Mouse (Mus musculus) kidney, postnatal 14 days (tissue): ENCODE measurements around the gene Gm13762.
"Not testable (repeated sequence)": the region's sequence is repeated elsewhere in the genome, so short reads cannot be mapped to it uniquely, and the experiment has no call there.

Experiments used
- DNase-seq: peaks from one replicate; pipeline ENCODE4 v3.0.0; 2022; ENCODE audit warnings: mixed read lengths

The Gm13762 gene

GRCm38 (mm10) chr2:88980181-88980580 is at the start of gene Gm13762:
Gene Gm13762, minus strand, starts transcription at chr2:88980281.
- DNase-seq, result no peak

GRCm38 (mm10) chr2:89021436-89021835 is 41.4 kb upstream of the Gm13762 start:
- DNase-seq, result not testable (repeated sequence)

- DNase-seq, result no peak
Measured at GRCm38 (mm10) chr2:89018240-89018639, 38.2 kb upstream of the Gm13762 start, which contains the start of gene Olfr1216. Gene Olfr1216, minus strand, starts transcription at chr2:89018340.

- no peak for DNase-seq
Measured at GRCm38 (mm10) chr2:89006873-89007272, 26.8 kb upstream of the Gm13762 start, which contains the start of gene Olfr1215. Gene Olfr1215, minus strand, starts transcription at chr2:89006973.

- DNase-seq, result no peak
Measured at GRCm38 (mm10) chr2:88992553-88992952, 12.5 kb upstream of the Gm13762 start, which contains the start of gene Olfr1214. Gene Olfr1214, minus strand, starts transcription at chr2:88992653.

GRCm38 (mm10) chr2:88953669-88954068 is 26.4 kb downstream of the Gm13762 start, which contains the start of gene Olfr1212:
Gene Olfr1212, plus strand, starts transcription at chr2:88953969.
- DNase-seq, result no peak

GRCm38 (mm10) chr2:88938011-88938410 is 42.1 kb downstream of the Gm13762 start, which contains the start of gene Olfr1211:
Gene Olfr1211, minus strand, starts transcription at chr2:88938111.
- DNase-seq, result no peak
